Mouse (Mus musculus): ENCODE results near the gene Tle4. TPM values are rescaled to one million over a fixed set of nuclear protein-coding genes. Genes with fewer than 3 reads are reported as not detected.

Tle4 gene
- polyA plus RNA-seq (2012; rRNA removed; ENCODE audit: low replicate concordance): 5.8 and 9.9 TPM in 2 replicates

GRCm38 (mm10) chr19:14597917-14598689, at the start of gene Tle4:
TSS of gene Tle4 (minus strand) at chr19:14598051.

Data from subcutaneous adipose tissue, adult 2 months (tissue).